Mouse (Mus musculus): ENCODE data around the gene Olfr56.

DNA sequence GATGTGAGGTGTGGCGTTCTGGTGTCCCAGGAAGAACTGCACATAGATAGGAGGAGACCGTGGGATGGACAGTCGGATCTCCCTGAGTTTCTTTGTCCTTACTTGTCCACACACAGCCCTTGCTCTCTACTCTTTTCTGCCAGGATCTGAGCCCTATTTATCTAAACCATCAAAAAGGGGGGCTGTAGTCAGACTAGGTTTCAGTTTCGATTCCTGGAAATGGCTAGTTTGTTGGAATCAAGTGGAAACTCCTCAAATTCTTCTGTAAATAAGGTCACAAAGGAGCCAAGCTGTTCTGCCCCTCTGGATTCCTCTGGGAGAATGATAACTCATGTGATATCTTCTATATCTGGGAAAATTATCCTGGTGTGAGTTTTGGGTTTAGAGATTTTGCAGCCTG is 102.7 kb downstream of the Olfr56 start:
- TF ChIP-seq CTCF (IDR thresholded peaks at IDR 0.05; ENCODE audit: borderline replicate concordance, control insufficient read depth, extremely low read depth, insufficient read depth, low read length, poor library complexity): no peak
- no peak for TF ChIP-seq POLR2A (IDR thresholded peaks at IDR 0.05; ENCODE audit: control insufficient read depth, extremely low read depth, insufficient read depth, low read length, poor library complexity)
